ENCODE assay signal across 31 mouse cellular contexts in the genomic region with DNA sequence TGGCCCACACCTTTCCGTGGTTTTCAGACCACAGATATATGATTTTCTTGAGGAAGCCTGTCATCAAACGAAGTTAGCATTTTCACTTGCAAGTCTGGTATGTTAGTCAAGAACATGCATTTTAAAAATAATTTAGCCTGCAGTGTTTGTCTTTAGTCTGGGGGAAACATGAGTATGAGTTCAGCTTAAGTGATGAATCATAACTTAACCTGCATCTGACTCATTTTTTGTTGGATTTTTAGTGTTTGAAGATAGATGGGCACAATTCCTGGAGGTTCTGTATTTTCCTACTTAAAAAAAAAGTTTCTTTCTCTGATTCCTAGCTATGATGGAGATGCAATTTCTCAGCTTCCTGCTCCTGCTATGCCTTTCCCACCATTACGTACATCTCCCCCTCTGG.
DNase-seq lines count a peak whose midpoint lies in the region; ATAC-seq and TF ChIP-seq lines count a peak whose summit lies in the region.
"Had no signal": no experiment of that assay in that cellular context is flagged by ENCODE, and none has a peak within 500 bp of the region (broad histone marks: within the 10 kb centered on the region; RNA-seq: fewer than 3 reads in every experiment).

No protein-coding gene starts in this region.

- H3K4me1 ChIP-seq in hindbrain, embryonic 11.5 days (replicated peaks; ENCODE audit: control insufficient read depth, insufficient read depth, low read length) = no peaks in the 10 kb centered on the region
- H3K4me1 ChIP-seq: embryonic facial prominence, embryonic 12.5 days; embryonic facial prominence, embryonic 15.5 days; forebrain, embryonic 12.5 days; forebrain, embryonic 15.5 days; heart, embryonic 15.5 days; hindbrain, embryonic 15.5 days had no signal

- no peaks in the 10 kb centered on the region for H3K79me2 ChIP-seq in myocyte (ENCODE audit: control insufficient read depth, insufficient read depth)

- peak overlapping the region; percentile 5 for H3K4me2 ChIP-seq in myocyte (ENCODE audit: low read depth)
- no peak overlapping the region for H3K4me2 ChIP-seq in hindbrain, embryonic 11.5 days (replicated peaks; ENCODE audit: low read depth, low read length)
- H3K4me2 ChIP-seq: embryonic facial prominence, embryonic 12.5 days; embryonic facial prominence, embryonic 15.5 days; forebrain, embryonic 12.5 days; forebrain, embryonic 15.5 days; heart, embryonic 12.5 days; heart, embryonic 15.5 days; hindbrain, embryonic 15.5 days had no signal

- no peak overlapping the region for H3ac ChIP-seq in myocyte (ENCODE audit: control insufficient read depth, insufficient read length)

- H3K36me3 ChIP-seq in myocyte (ENCODE audit: control insufficient read depth, insufficient read depth) = no peaks in the 10 kb centered on the region
- no peaks in the 10 kb centered on the region for H3K36me3 ChIP-seq in hindbrain, embryonic 11.5 days (ENCODE audit: control insufficient read depth, insufficient read depth, low read length)
- H3K36me3 ChIP-seq: embryonic facial prominence, embryonic 12.5 days; embryonic facial prominence, embryonic 15.5 days; forebrain, embryonic 12.5 days; forebrain, embryonic 15.5 days; heart, embryonic 12.5 days; heart, embryonic 15.5 days; hindbrain, embryonic 10.5 days; hindbrain, embryonic 15.5 days had no signal

- no peaks in the 10 kb centered on the region for H3K9me3 ChIP-seq in hindbrain, embryonic 11.5 days (ENCODE audit: control insufficient read depth, low read length)
- H3K9me3 ChIP-seq: embryonic facial prominence, embryonic 12.5 days; embryonic facial prominence, embryonic 15.5 days; forebrain, embryonic 12.5 days; forebrain, embryonic 15.5 days; heart, embryonic 12.5 days; heart, embryonic 15.5 days; hindbrain, embryonic 10.5 days; hindbrain, embryonic 15.5 days had no signal

- DNase-seq in frontal cortex, adult 2 months (ENCODE audit: extremely low spot score in 1 of 2, low spot score in 1 of 2) = no peak
- peak; percentile 52 for DNase-seq in NIH3T3 (ENCODE audit: low read depth)
- peak; percentile 33 for DNase-seq in brain, adult 2 months (ENCODE audit: low read depth, low spot score)
- DNase-seq in gastrocnemius, postnatal 14 days = no peak
- no peak for DNase-seq in hindbrain, embryonic 11.5 days (ENCODE audit: low spot score)
- DNase-seq in cerebellum, postnatal 36 days = no peak
- DNase-seq: adrenal gland, adult 2 months; adrenal gland, postnatal 25 days; B cell, adult 2 months; cerebellum, adult 18-20 months; cerebellum, adult 9-10 months; cerebellum, postnatal 14 days; gastrocnemius, adult 2 months; gastrocnemius, postnatal 25 days; heart, adult 18-20 months; heart, postnatal 10 days; heart, postnatal 36 days; kidney, adult 18-20 months had no signal

- H3K4me3 ChIP-seq in myocyte = no peak overlapping the region
- H3K4me3 ChIP-seq in hindbrain, embryonic 11.5 days (ENCODE audit: low read depth, low read length) = no peak overlapping the region
- H3K4me3 ChIP-seq: embryonic facial prominence, embryonic 12.5 days; embryonic facial prominence, embryonic 15.5 days; forebrain, embryonic 12.5 days; forebrain, embryonic 15.5 days; gastrocnemius, adult 2 months; heart, embryonic 12.5 days; heart, embryonic 15.5 days; hindbrain, embryonic 10.5 days; hindbrain, embryonic 15.5 days had no signal

- no peaks in the 10 kb centered on the region for H3K27me3 ChIP-seq in myocyte (ENCODE audit: control insufficient read depth, insufficient read depth, insufficient read length)
- H3K27me3 ChIP-seq in hindbrain, embryonic 11.5 days (ENCODE audit: control insufficient read depth, insufficient read depth, low read length) = no peaks in the 10 kb centered on the region
- H3K27me3 ChIP-seq: embryonic facial prominence, embryonic 12.5 days; embryonic facial prominence, embryonic 15.5 days; forebrain, embryonic 12.5 days; forebrain, embryonic 15.5 days; heart, embryonic 12.5 days; heart, embryonic 15.5 days; hindbrain, embryonic 15.5 days had no signal

- TF ChIP-seq POLR2A in myocyte (IDR thresholded peaks at IDR 0.05; ENCODE audit: insufficient read length, low read depth) = no peak

- WGBS in hindbrain, embryonic 11.5 days = 93% methylated on average over 3 of the region's 3 CpGs

- ATAC-seq in frontal cortex, adult (ENCODE audit: low TSS enrichment) = peak; percentile 74
- no peak for ATAC-seq in hindbrain, embryonic 11.5 days (ENCODE audit: low FRiP score)
- ATAC-seq: CD4-positive, CD25-positive, alpha-beta regulatory T cell, adult 4 months; forebrain, embryonic 15.5 days; inflammation-experienced regulatory T-cells, adult 6 months; intestine, embryonic 16.5 days had no signal

- no peak overlapping the region for H3K27ac ChIP-seq in hindbrain, embryonic 11.5 days (ENCODE audit: low read depth, low read length)
- H3K27ac ChIP-seq: embryonic facial prominence, embryonic 12.5 days; embryonic facial prominence, embryonic 15.5 days; forebrain, embryonic 12.5 days; forebrain, embryonic 15.5 days; gastrocnemius, adult 2 months; heart, embryonic 15.5 days; hindbrain, embryonic 10.5 days; hindbrain, embryonic 15.5 days had no signal

- no peak overlapping the region for H3K9ac ChIP-seq in hindbrain, embryonic 11.5 days (ENCODE audit: low read depth, low read length)
- H3K9ac ChIP-seq: embryonic facial prominence, embryonic 12.5 days; embryonic facial prominence, embryonic 15.5 days; forebrain, embryonic 12.5 days; forebrain, embryonic 15.5 days; heart, embryonic 12.5 days; heart, embryonic 15.5 days; hindbrain, embryonic 15.5 days had no signal

- intact Hi-C loops in gastrocnemius, postnatal 14 days (cut with DNase I; ENCODE audit: low total_unique reads) = no loop called here

TF ChIP-seq in myocyte, 11 proteins besides CTCF, POLR2A, EP300 and RAD21:
- no peak for TF ChIP-seq POLR2AphosphoS2 (IDR thresholded peaks at IDR 0.05; ENCODE audit: insufficient read length, low read depth)
- TF ChIP-seq E2F4 (IDR thresholded peaks at IDR 0.05; ENCODE audit: insufficient read depth) = no peak
- TF ChIP-seq USF1 (IDR thresholded peaks at IDR 0.05; ENCODE audit: low read depth) = no peak
- no peak for TF ChIP-seq MAX (IDR thresholded peaks at IDR 0.05; ENCODE audit: low read depth)
- no peak for TF ChIP-seq TCF12 (IDR thresholded peaks at IDR 0.05; ENCODE audit: insufficient read depth, poor library complexity, severe bottlenecking)
- no peak for TF ChIP-seq REST (IDR thresholded peaks at IDR 0.05; ENCODE audit: insufficient read depth, insufficient read length)
- no peak for TF ChIP-seq TCF3 (IDR thresholded peaks at IDR 0.05; ENCODE audit: insufficient read length, low read depth)
- TF ChIP-seq SRF (IDR thresholded peaks at IDR 0.05; ENCODE audit: control insufficient read depth, insufficient read length, low read depth) = no peak
- no peak for TF ChIP-seq MYOG (IDR thresholded peaks at IDR 0.05; ENCODE audit: control insufficient read depth in 1 of 3, insufficient read depth in 1 of 3, insufficient read length in 2 of 3, low read depth in 2 of 3)
- TF ChIP-seq CEBPB (IDR thresholded peaks at IDR 0.05; ENCODE audit: insufficient read depth, poor library complexity, severe bottlenecking) = no peak
- TF ChIP-seq MYOD1 (IDR thresholded peaks at IDR 0.05; ENCODE audit: control insufficient read depth in 1 of 3, insufficient read length in 2 of 3, low read depth in 2 of 3) = no peak
TF ChIP-seq in myocyte: peak in this region for 0.

Comparison
In these comparisons a context has a peak if more than half of its experiments do, and no peak if none do; other contexts are left out.
1. DNase-seq: peak in NIH3T3 (single experiment) and brain, adult 2 months (single experiment); none in frontal cortex, adult 2 months (0 of 2), gastrocnemius, postnatal 14 days (single experiment), hindbrain, embryonic 11.5 days (single experiment) and cerebellum, postnatal 36 days (0 of 2).